Mouse (Mus musculus) megakaryocyte progenitor cell, adult 5-6 weeks (primary cell): ENCODE data around the gene C030005K15Rik. TPM values are rescaled to one million over a fixed set of nuclear protein-coding genes. Genes with fewer than 3 reads are reported as not detected.
A peak's percentile ranks its signal among the peaks of the same experiment; 100 is the strongest.
"Not testable (repeated sequence)": the region's sequence is repeated elsewhere in the genome, so short reads cannot be mapped to it uniquely, and the experiment has no call there.

ENCODE experiments used
- ATAC-seq: replicated peaks from 2 replicates; pipeline ENCODE4 v1.8.0; 2016; ENCODE audit warnings: mild to moderate bottlenecking, moderate TSS enrichment, inconsistent platforms; ENCODE audit not compliant: poor library complexity
- total RNA-seq, 2 experiments: library from RNA; stranded (forward) in 1 of 2; stranded (reverse) in 1 of 2; fragments of 157-497, 149-512 nt in 1 of 2; fragments of 200-1000 nt in 1 of 2; gene quantifications; 2 replicates each; pipeline versions ENCODE4 v1.2.3 to v1.2.4; 2015 to 2017

The C030005K15Rik gene
- total RNA-seq (2015) (not detected in 2 replicates), total RNA-seq (2017) (not detected in 2 replicates)

GRCm38 (mm10) chr10:97726655-97727054, at the start of gene C030005K15Rik:
Gene C030005K15Rik (minus strand): TSS chr10:97726755.
- not testable (repeated sequence) for ATAC-seq

- no peak for ATAC-seq
Observed at GRCm38 (mm10) chr10:97768171-97768749, 41.7 kb upstream of the C030005K15Rik start.

DNA sequence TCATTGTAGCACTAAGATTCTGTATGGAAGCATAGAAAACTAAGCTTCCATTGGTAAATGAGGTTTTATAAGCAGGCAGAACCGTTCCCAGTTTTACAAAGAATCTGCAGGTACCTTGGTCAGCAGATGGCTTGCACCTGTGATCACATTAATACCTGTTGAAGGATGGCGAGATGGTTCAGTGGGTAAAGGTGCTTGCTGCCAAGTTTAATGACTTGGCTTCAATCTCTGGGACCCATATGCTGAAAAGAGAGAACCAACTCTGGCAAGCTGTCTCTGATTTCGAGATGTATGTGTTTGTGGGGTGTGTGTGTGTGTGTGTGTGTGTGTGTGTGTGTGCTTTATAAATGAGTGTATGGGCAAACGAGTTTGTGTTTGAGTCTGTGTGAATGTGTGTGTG, 27.3 kb upstream of the C030005K15Rik start:
- no peak for ATAC-seq

GRCm38 (mm10) chr10:97747231-97747630, 20.7 kb upstream of the C030005K15Rik start:
- ATAC-seq = no peak

- no peak for ATAC-seq
Observed at GRCm38 (mm10) chr10:97725929-97726328, 626 bp downstream of the C030005K15Rik start.

- no peak for ATAC-seq
Observed at GRCm38 (mm10) chr10:97722709-97723108, 3.8 kb downstream of the C030005K15Rik start.

DNA sequence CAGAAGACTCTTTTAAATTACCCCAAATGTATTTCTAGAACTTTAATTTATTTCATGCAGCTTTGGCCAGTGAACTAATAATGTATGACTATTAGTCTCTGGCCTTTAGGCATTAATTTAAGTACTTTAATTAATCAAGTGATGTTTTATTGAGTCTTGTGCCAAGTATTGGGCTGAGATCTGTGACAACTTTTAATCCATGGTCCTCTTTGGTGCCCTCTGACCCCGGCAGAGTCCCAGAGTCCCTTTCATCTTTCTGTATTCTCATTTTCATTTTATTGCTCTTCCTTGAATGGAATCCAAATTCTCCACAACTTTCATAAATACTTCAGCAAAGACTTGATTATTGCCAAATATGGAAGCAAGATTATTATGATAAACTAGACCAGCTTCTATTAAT, 5.9 kb downstream of the C030005K15Rik start:
- no peak for ATAC-seq

DNA sequence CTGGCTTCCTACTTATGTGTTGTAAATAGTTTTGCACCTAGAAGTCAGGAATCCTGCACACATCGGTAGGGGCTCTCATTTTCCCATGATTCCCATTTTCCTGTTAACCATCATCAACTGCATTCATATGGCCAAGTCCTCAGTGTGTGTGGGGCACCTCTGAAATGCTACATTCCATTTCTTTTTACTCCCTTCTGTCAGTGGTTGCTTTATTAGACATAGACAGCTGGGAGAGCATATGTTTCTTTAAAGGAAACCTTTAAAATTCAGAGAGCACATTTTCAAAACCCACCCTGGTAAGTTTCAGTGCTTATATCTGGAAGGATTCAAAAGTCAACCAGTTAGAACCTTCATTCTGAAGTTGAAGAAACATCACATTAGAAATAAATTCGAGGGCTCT, 8.5 kb downstream of the C030005K15Rik start:
- ATAC-seq = no peak

GRCm38 (mm10) chr10:97717233-97717632, 9.3 kb downstream of the C030005K15Rik start:
- no peak for ATAC-seq

DNA sequence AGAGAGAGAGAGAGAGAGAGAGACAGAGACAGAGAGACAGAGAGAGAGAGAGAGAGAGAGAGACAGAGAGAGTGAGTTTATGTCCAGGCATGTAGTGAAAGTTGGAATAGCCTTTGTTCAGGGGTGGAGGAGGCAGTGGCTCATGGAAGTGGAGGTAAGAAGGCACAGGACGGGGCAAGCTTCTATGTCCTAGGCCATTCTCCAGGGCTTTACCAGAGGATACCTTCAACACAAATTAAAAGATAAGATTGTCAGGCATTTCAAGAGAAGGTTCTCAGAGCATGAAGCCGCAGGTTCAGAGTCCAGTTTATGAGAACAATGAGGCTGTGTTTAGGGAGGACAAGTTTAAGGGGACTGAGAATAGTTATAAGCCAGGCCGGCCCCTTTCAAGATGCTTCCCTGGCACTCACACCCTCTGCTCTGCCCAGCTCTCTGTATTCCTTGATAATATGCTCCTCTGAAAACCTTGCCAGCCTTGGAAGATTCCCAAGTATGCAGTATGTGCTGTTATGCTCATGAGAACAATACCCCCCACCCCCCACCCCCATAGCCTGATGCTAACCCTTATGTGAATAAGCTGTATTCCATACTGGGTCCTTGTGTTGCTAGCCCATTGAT, 11.2 kb downstream of the C030005K15Rik start:
- no peak for ATAC-seq

GRCm38 (mm10) chr10:97714584-97714983, 12.0 kb downstream of the C030005K15Rik start:
- ATAC-seq = no peak

- ATAC-seq = peak; percentile 96
Observed at GRCm38 (mm10) chr10:97712687-97713086, 13.9 kb downstream of the C030005K15Rik start.

DNA sequence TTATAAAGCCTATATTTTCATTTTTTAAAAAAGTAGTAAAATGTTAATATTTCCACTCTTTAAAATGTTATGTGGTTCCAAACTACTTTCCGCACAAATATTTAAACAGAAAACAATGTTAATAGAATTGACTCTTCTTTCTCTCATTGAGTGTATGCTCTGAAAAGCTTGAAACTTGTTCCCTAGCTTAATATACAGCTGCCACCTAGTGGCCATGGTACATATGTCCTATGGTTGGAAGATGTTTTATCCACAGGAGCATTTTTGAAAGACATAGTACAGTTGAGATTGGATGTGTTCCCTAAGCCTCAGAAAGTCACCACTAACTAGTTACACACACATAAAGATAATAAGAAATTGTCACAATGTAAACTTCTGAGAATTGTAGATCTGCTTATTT, 22.0 kb downstream of the C030005K15Rik start:
- peak; percentile 83 for ATAC-seq

- ATAC-seq = no peak
Observed at GRCm38 (mm10) chr10:97702321-97702720, 24.2 kb downstream of the C030005K15Rik start.

DNA sequence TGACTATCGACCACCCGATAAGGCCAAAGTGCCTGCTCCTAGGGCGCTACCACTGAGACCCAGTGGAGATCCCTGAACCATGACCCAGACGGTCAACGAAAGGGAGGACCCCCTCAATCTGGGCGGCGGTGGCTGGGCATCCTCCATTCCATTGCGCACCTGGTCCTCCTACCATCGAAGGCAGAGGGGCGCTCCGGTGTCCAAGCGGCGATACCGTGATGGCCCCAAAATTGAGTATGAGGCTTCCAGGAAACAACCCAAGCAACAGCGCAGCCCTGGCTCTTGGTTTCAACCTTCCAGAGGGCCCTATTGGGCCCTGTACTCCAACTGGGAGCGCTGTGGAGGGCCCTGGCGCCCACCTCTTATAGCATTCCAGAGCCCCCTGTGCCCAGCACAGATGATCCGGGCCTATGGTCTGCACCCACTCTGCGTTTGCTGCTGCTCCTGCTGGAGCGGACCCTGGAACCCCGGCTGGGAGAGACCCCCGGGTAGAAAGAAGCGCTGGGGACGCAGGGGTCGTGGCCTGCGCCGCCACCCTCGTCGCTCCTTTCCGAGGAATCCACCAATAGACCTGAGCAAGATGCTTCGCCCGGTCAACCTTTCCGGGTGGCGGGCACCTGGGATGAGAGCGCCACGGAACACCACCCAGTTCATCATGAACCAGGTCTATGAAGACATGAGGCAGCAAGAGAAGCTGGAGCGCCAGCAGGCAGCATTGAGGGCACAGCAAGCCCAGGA, 33.0 kb downstream of the C030005K15Rik start:
- no peak for ATAC-seq

- no peak for ATAC-seq
Observed at GRCm38 (mm10) chr10:97692913-97693312, 33.6 kb downstream of the C030005K15Rik start, which contains the start of gene Ccer1. Gene Ccer1 (plus strand): TSS chr10:97693059.

- ATAC-seq = no peak
Observed at GRCm38 (mm10) chr10:97689425-97689824, 37.1 kb downstream of the C030005K15Rik start.

DNA sequence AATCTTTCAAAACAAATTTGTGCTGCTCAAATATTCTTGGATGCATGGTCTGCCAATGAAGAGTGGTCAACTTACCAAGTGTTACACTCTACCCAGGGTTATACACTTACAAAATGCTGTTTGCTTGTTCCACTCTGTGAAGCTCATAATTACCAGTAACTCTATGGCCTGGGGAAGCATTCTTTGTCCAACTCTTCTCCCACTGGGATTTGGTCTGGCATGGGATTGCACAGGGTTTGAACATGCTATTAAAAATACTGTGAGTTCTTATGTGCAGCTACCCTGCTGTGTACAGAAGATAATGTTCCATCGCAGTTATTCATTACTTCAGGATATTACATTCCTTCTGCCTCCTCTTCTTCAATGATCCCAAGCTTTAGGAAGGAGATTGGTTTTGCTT, 39.4 kb downstream of the C030005K15Rik start:
- ATAC-seq = no peak

DNA sequence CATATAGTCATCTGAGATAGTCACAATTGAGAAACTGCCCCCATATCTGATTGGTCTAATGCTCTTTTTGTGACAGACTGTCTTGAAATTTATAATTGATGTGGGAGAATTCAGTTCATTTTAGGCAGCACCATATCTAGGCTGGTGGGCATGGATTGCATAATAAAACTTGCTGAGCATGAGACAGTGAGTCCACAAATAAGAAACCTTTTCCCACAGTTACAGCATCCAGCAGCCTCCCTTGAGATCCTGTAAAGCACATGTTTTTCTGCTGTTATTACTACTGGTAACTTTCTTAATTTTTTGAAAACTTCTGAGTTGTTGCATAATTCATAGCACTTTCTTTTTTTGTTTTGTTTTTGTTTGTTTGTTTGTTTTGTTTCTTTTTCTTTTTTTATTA, 43.6 kb downstream of the C030005K15Rik start:
- ATAC-seq = no peak
